Mouse (Mus musculus) right cerebral cortex, postnatal 14 days (tissue): ENCODE results near the gene Car1.
"Not testable (repeated sequence)": the region's sequence is repeated elsewhere in the genome, so short reads cannot be mapped to it uniquely, and the experiment has no call there.

Experiments used
- DNase-seq: peaks from one replicate; pipeline ENCODE4 v3.0.0; 2022

Gene Car1

DNA sequence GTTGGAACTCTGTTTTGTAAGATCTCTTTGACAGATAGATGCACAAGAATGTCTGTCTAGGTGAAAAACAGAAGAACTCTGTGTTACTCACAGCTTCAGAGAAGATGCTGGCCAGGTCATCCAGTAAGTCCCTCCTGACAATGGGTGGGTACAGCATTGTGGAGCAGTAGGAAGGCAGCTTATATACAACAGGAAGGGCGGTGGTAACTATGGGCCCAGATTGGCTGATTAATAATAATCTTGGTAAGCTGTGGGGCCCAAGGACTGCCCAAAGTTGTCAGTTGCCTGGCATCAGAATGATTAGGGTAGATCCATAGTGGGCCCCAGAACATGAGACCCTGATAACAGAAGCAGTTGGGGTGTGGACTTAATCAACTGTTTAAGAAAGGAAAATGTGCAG, at the start of gene Car1:
Gene Car1, minus strand, starts transcription at position 158 of the 400 bp plus-strand sequence.
- no peak for DNase-seq

DNA sequence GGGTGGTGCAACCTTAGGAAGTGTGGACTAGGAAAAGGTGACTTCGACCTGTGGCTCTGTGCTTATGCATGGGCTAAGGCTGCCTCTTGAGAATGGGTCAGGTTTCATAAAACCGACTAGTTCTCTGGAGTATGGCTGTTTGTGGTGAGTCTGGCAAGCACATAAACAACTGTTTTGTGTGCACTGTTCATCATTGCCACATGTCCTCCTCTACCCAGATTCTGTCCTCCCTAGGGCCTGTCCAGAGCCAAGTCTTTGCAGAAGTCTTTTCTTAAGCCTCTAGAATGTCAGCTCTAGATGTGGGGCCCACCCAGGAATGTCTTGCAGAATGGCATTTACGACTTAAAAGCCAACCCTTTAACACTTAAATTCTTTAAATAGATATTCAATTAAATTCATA, 49.7 kb upstream of the Car1 start:
- DNase-seq = no peak

DNA sequence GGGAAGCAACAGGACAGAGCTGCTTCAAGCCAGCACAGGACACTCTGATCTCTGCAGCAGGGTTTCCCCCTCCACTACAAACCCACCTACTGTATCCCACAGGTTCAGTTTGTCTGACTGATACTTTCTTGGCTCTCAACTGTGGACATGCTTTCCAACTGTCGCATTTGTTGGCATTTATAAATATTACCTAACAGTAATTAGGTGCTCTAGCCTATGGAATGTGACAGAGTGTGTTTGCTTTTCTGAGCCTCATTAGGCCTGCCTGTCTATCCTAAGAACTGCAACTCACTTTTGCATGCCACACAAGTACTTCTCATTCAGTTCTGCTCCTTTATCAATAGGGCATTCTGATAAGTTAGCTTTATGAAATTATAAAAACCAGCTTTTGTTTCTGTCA, 46.3 kb upstream of the Car1 start:
- no peak for DNase-seq

DNA sequence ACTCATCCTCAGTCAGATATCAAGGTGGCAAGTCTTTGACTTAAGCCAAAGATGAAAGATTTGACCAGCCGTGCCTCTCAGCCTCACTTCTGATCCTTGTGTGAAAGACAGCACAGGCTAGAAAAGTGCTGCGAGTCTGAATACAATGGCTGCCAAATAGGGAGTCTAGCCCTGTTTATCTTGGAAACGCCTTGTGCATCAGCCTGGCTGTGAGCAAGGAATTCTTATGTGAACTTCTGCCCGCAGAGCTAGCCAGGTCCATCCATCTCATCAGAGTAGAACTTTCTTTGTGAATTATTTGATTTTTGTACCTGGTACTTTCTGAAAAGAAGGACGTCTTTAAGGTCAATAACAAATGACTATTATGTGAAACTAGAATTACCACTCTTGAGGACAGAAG, 45.8 kb upstream of the Car1 start:
- DNase-seq = no peak

DNA sequence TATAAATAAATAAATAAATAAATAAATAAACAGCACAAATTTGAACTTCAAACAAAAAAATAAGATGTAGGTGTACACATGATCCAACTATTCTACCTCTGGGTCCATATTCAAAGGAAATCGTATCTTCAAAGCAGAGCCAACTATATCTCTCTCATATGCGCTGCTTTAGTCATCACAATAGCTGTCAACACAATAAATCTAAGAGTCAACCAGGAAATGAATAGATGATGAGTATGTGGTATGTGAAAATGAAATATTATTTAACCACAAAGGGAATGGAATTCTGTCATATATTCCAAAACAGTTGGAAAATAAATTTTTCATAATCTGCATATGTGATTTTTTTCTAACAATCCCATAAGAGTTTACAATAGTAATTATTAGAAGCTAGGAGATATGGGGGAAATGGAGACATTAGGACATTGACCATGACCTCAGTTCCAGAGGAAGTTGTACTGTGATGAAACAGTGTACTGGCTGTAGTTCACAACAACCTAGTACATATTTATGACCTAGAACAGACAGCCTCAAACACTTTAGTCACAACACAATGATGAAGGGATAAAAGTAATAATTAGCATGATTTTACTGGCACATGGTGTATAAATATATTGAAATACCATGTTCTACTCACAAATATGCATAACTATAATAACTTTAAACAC, 40.6 kb upstream of the Car1 start:
- DNase-seq = no peak

DNA sequence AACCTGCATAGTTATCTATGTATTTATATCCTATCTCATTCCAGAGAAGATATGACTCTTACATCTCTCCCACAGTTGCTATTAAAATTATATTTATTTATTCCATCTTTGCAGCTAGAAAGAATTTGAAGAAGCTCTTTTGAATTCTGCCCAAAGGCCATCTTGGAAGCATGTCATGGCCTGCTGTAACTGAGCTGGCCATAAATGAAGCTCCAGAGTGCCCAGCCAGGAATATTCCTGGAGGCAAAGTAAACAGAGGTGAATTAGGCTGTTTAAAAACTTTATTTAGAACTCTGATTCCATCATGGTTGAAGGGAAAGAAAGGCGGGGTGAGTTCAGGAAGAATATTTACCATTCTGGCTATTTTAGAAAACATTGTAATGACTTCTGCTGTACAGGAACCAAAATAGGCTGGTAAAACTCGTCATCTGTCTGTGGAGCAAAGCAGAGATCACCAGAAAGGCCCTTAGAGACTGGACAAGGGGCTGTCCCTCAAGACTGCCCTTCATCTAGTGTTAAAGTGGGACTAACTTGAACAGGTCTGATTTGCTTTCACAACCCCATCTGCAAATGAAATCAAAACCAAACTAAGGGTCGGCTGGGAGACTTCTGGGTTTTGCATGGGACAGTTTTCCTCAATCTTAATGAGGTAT, 31.4 kb upstream of the Car1 start:
- no peak for DNase-seq

DNA sequence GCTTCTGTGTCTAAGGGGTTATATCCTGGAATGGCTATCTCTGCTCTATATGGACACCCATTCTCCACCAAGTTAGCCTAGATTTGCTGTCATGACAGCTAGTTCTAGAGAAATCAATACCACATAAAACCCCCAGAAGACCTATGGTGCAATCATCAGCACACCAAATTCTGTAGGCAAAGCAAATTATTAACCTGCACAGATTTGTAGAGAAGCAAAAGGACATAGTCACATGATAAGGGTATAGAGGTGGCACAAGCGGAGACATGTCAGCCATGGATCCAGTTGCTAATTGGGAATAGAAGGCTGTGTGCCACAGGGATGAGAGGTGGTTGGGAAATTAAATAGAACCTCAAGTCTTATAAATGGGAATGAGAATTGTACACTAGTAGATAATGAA, 30.8 kb upstream of the Car1 start:
- no peak for DNase-seq

DNA sequence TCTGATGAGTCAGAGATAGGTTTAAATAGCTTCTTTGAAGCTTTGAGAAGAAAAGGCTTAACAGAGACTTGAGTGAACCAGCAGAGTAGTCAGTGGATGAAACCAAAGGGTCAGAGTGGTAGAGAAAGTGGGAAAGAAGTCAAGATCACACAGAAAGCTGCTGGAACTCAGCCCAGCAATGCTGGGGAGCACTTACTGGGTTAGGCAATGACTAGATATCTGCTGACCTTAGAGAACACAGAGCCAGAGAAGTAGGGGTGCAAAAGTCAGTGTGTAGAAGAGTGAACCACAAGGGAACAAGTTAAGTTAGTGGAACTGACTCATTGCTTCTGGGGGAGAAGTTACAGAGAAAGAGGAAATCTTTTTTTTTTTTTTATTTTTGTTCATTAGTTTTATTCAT, 24.6 kb upstream of the Car1 start:
- no peak for DNase-seq

DNA sequence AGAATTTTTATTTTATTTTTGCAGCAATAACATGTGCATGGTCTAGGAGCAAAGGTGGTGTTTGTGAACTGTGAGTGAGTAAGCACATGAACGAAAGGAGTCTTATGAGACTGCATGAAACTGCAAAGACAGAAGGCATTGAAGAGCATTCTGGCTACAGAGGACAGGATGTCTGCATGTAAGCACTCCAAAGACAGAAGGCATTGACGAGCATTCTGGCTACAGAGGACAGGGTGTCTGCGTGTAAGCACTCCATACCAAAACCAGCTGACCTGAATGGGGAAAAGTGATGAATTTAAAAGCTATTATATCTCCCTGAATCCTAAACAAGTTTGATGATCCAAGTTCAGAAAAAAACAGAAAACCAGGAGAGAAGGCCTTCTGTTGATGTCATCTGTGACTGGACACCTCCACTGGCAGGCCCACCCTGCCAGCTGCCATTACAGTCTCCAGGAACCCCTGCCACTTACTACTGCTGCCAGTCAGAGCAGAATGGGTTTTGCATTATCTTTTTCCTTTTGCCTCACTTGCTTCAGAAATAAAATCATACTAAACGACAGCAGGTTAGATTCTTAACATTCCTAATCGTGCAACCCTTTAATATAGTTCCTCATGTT, 23.2 kb upstream of the Car1 start:
- no peak for DNase-seq

DNA sequence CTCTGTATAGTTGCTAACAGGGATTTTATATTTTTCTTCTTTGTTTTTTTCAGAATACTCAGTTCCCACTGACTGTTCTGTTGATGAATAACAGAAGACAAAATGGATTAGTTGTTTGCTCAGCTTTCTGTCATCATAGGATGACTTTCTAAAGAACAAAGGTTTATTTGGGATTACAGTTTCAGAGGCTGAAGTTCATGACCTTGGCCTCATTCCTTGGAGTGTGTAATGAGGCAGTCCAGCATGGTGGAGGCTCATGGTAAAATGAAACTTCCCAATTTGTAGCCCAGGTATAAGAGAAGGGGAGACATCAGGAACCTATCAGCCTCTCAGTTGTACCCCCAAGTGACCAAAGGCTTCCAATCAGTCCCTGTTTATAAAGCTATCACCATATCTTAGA, 20.7 kb upstream of the Car1 start:
- no peak for DNase-seq

DNA sequence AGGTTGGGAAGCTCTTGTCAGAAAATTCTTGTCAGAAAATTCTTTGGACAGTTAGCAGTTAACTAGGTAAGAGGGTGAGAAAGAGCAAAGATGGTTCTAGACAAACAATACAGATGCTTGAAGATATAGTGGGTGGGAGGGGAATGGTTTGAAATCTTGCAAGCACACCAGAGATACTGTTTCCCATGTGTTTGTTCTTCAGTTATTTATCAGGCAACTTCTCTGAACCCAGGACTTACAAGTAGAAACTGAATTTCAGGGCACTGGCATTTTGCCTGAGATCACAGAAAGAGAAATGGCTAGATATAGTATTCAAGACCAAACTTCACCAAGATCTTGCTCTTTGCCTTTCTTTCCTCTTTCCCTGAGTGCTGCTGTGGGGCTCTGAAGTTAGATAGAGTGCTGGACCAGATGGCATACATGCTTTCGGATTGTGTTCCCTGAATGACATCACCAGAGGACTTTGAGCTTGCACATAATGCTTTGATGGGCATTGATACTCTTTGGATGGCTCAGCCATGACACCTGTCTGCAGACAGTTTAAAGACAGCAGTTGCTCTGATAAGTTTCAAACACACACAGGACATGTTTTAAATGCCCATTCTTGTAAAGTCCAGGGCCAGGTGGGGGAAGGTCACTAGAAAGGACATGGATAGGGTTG, 11.8 kb upstream of the Car1 start:
- no peak for DNase-seq

DNA sequence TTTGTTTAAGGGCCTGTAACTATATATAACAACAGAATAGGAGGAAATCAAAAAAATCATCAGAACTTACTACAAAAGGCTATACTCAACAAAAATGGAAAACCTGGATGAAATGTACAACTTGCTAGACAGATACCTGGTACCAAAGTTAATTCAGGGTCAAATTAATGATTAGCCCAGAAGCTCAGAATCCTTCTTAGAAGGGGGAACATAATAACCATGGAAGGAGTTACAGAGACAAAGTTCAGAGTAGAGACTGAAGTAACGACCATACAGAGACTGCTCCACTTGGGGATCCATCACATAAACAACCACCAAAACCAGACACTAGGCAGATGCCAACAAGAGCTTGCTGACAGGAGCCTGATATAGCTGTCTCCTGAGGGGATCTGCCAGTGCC, 7.2 kb upstream of the Car1 start:
- not testable (repeated sequence) for DNase-seq

DNA sequence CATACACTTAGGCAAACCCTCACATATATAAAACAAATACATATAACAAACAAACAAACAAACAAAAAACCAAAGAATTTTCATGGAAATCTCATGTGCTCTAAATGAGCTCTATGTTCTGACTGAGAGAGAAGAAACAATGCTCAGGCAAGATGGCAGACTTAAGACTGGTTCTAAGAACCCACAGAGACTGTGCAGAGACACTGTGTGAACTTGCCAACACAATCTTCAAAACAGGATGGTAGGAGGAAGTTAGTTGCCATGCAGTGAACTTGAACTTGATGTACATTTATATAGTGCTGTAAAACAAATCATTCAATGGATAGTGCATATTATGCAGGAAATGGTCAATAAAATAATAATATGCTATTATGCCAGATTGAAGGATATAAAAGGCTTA, 1.5 kb downstream of the Car1 start:
- no peak for DNase-seq

DNA sequence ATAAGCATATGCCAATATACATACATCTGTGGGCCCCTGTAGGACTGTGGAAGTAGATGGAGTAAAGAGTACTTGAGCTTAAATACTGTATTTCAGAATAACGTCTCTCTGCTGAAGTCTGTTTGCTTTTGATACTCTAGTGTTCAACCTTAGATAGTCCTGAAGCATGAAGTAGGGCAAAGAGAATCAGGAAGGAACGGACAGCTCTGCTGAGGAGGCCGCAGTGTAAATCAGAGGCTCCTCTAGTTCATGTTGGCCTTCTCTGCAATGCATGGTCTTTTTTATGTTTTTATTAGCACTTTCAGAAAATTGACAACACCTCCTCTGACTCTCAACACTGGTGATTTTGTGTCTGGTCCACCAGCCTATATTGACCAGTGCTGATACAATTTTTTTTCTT, 2.2 kb downstream of the Car1 start:
- DNase-seq = no peak

DNA sequence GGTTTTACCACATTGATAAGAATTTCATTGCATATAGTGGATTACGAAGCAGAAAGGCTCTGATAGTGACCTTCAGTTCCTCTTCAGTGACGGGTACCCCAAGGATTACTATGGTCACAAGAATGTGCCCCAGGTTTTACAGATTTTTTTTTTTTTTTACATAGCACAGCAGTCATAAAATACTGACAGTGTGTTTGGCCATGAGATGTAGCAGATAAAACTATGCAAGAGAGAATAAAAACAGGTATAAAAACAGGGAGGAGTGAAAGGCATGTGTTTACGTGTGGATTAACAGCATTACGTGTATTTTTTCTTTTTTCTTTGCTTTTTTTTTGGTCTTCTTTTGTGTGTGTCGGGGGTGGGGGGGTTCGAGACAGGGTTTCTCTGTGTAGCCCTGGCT, 3.3 kb downstream of the Car1 start:
- no peak for DNase-seq

DNA sequence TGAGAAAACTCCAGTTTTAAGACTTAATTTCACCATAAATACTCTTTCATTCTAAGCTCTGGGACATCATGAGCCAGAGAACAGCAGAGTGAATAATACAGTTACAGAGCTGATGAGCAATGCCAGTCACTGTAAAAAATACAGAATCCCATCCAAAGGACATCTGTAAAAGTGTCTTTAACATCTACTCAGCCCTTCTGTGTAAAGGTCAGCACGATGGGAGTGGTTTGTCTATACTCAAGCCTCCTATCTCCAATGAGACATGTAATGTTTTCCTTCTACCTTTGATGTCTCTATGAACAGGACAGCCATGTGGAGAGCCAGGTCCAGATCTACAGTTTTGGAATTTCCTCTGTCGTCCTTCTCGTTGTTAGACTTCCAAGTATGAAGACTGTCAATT, 11.1 kb downstream of the Car1 start:
- DNase-seq = no peak

DNA sequence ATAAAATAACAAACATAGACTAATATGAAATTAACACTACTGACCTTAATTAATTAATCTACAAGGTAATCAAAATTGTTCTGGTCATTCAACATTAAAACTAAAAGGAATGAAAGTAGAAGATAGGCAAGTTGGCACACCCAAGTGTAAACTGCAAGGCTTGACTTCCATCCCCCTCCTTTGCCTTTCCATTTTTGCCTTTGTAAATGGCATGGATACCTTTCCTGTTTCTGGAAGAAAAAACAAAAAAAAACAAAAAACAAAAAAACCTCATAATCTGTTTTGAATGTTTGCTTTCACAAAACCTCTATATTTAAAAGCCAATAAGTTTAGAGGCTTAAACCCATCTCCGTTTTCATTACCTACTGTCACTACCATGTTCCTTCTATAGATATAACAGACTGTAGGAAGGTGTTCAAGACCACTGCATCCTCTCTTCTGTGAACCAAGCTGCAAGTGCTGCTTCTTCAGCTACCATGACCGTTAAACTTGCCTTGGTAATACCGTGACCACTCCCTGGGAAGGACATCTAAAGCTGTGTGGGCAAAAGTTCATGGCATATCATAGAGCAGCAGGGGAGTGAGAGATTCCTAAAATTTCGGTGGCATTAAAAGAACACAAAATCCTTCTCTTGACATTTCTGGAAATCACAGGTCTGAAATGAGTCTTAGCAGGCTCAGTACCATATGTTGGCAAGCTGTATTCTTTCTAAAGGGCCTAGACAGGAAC, 12.7 kb downstream of the Car1 start:
- no peak for DNase-seq

DNA sequence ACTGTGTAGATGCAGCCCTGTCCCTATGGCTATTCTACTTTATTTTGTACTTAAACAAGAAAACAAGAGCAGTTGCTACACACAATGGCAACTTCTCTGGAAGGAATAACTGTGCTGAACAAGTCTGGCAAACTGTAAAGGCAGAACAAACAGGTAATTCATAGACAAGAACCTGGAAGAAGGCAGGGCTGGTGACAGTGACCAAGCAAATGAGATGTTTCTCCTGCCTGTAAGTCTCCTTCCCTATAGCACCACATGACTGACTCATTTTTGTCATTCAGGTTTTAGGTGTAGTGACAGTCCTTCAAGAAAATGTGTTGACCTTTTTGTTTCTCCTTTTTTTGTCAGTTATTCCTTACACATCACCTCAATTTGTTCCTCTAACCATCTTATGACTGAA, 16.1 kb downstream of the Car1 start:
- no peak for DNase-seq

DNA sequence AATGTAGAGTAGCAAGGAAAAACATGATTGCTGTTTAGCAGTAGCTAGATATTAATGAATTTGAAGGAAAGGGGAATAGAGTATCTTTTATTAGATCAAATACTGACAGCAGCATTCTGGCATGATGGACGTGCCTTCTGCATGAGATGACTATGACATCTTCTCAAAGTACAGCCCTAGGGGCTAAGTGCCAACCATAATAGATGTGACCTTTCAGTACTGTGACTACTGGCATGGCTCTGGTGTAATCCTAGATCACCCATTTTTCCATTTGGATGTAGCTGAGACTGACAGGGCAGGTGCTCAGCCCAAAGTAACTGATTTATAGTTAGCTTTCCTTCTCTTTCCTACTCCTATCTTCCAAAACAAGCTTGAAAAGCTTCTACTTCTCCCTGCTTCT, 20.6 kb downstream of the Car1 start:
- no peak for DNase-seq

DNA sequence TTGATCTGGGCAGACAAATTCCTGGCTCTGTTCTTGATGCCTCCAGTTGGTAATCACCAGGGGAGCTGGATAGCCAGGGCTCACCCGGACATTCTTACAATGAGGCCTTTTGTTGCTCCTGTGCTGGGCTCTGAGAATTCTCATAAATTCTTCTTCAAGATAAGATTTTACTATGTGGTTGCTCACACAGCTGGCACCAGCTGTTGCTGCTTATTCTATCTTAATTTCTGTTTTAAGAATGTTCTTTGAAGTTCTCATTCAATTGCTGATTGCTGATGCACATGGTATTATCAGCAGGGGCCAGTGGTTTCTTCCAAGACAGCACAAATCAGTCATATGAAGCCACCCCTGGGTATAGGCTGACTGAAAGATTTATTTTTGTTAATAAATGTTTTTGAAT, 21.0 kb downstream of the Car1 start:
- no peak for DNase-seq

DNA sequence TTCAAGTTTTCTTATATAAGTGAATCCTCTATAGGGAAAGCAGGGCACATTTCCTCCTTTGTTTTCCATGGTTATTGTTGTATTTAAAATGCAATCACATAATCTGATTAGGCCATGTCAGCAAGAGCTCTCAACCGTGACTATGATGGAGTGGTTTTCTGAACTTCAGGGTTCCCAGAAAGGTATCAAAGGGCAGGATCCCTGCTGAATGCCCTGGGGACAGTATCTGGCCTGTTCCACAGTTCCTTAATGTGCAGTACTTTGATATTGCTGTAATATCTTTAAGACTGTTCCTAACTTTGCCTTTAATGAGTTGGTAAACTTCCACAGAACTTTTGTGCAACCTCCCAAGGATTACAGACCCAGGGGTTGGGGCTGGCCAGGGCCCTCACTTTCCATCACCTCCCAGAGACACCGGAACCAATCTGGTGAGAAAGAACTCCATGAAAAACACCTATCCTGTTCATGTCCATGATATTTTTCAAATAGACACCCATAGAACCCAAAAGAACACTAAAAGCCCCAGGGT, 21.6 kb downstream of the Car1 start:
- no peak for DNase-seq

DNA sequence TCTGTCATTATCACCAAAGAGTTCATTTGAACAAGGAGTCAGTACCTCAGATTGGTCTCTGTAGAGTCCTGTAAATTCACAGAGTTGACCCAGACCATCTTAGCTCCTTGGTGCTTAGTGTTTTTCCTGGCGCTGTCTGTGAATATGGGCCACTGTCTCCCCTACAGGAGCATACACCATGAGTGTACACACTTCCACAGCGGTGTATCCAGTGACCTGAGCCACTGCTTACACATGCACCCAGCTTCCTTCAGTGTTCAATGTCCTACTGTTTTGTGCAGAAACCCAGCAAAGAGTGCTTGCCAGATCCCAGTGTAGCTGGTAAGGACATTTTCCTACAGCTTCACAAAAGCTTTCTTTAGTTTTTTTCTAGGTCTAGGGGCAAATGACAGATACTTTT, 22.8 kb downstream of the Car1 start:
- no peak for DNase-seq

DNA sequence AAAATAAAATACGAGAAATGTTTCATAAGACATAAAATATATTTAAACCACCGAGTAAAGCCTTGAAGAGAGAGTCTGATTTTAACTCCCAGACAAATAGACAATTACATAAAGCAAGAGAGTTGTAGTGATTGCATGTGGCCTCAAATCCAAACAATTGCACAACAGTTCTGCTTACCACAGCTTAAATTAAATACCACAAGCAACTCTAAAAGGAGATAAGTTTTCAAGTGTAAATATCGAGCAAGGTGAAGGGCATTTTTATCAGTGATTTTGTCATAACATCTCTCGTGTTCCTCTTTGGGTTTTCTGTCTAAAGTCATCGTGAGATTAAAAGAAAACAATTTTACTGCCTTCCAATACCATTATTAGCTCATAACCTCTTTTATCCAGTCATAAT, 25.0 kb downstream of the Car1 start:
- not testable (repeated sequence) for DNase-seq
